ENCODE assay signal across 22 mouse cellular contexts in the genomic region with DNA sequence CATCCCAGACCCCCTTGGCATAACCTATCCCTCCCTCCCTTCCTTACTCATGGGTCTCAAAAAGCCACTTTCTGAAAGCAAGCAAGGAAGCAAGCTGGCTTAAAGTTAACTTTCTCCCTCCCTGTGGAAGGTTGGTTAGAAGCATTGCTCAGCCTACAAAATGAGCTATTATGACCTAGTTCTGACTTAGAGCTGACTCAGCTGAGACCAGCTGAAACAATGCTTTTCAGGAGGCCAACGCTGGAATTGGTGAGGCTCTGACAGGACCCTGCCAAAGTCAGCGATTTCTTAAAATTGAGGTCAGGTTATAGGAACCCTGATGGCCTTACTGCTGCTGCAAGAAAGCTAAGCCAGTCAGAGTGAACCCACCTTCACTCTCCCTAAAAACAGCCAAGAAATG.
A peak's percentile ranks its signal among the peaks of the same experiment; 100 is the strongest.
DNase-seq lines count a peak whose midpoint lies in the region; TF ChIP-seq lines count a peak whose summit lies in the region.
"Had no signal": no experiment of that assay in that cellular context is flagged by ENCODE, and none has a peak within 500 bp of the region (broad histone marks: within the 10 kb centered on the region; RNA-seq: fewer than 3 reads in every experiment).

No protein-coding gene starts in this region.

- peak; percentile 16 to 22 for DNase-seq in adrenal gland, postnatal 36 days
- DNase-seq in adrenal gland, adult 8-10 months, result no peak
- peak; percentile 52 for DNase-seq in 3T3-L1 (ENCODE audit: low read depth, low spot score)
- peak; percentile 61 for DNase-seq in Muller cell, postnatal 12 days (ENCODE audit: inconsistent ontology term)
- no peak for DNase-seq in thymus, postnatal 0 days (ENCODE audit: low spot score)
- DNase-seq: B cell, adult 2 months; cerebellum, adult 11 months; cerebellum, adult 8-10 months; cerebellum, postnatal 25 days; forebrain, postnatal 0 days; gastrocnemius, postnatal 36 days; heart, adult 18-20 months; heart, postnatal 14 days; kidney, adult 11 months; kidney, adult 9 months had no signal

- no peak overlapping the region for H3K4me3 ChIP-seq in embryonic fibroblast, embryonic 13.5 days (ENCODE audit: insufficient read depth, low read length)
- H3K4me3 ChIP-seq: embryonic facial prominence, embryonic 12.5 days; forebrain, embryonic 12.5 days; heart, embryonic 10.5 days; heart, embryonic 15.5 days; hindbrain, embryonic 13.5 days had no signal

- TF ChIP-seq CTCF in embryonic fibroblast, embryonic 13.5 days (IDR thresholded peaks at IDR 0.05; ENCODE audit: borderline replicate concordance, insufficient read depth, low read length), result no peak

- peak overlapping the region; percentile 35; the same call in 1 of the 2 replicates for H3K27ac ChIP-seq in embryonic fibroblast, embryonic 13.5 days (ENCODE audit: insufficient read depth, low read length)
- H3K27ac ChIP-seq: embryonic facial prominence, embryonic 12.5 days; forebrain, embryonic 12.5 days; heart, embryonic 10.5 days; heart, embryonic 15.5 days; hindbrain, embryonic 13.5 days; hindbrain, postnatal 0 days had no signal

- no peak for TF ChIP-seq POLR2A in embryonic fibroblast, embryonic 13.5 days (IDR thresholded peaks at IDR 0.05; ENCODE audit: low read depth, low read length)

- H3K4me1 ChIP-seq in embryonic fibroblast, embryonic 13.5 days (ENCODE audit: control insufficient read depth, insufficient read depth, low read length), result peaks cover 7% of the 10 kb centered on the region; the same call in 1 of the 2 replicates

Comparison
In these comparisons a context has a peak if more than half of its experiments do, and no peak if none do; other contexts are left out.
1. DNase-seq: peak in adrenal gland, postnatal 36 days (2 of 2), 3T3-L1 (single experiment) and Muller cell, postnatal 12 days (single experiment); none in adrenal gland, adult 8-10 months (single experiment) and thymus, postnatal 0 days (single experiment).